Mouse (Mus musculus) A20 (cell line): ENCODE results near the gene Sim2.

Experiments
- DNase-seq: peaks from one replicate; pipeline ENCODE4 v3.0.0-alpha.2; 2011; ENCODE audit warnings: low read depth, low spot score

Sim2 gene

GRCm38 (mm10) chr16:94095109-94095822, 10.5 kb downstream of the Sim2 start:
- no peak for DNase-seq

GRCm38 (mm10) chr16:94096479-94096878, 11.7 kb downstream of the Sim2 start:
- no peak for DNase-seq

- no peak for DNase-seq
Measured at GRCm38 (mm10) chr16:94097724-94098455, 13.2 kb downstream of the Sim2 start.

- DNase-seq: no peak
Measured at GRCm38 (mm10) chr16:94113160-94113559, 28.4 kb downstream of the Sim2 start.

- DNase-seq: no peak
Measured at GRCm38 (mm10) chr16:94114693-94115092, 30.0 kb downstream of the Sim2 start.

- DNase-seq: no peak
Measured at GRCm38 (mm10) chr16:94117333-94117732, 32.6 kb downstream of the Sim2 start.

GRCm38 (mm10) chr16:94118394-94118793, 33.7 kb downstream of the Sim2 start:
- no peak for DNase-seq

GRCm38 (mm10) chr16:94122347-94122746, 37.6 kb downstream of the Sim2 start:
- DNase-seq: no peak

- no peak for DNase-seq
Measured at GRCm38 (mm10) chr16:94123247-94123646, 38.5 kb downstream of the Sim2 start.

- DNase-seq: no peak
Measured at GRCm38 (mm10) chr16:94125172-94125981, 40.6 kb downstream of the Sim2 start.

GRCm38 (mm10) chr16:94126200-94126599, 41.5 kb downstream of the Sim2 start:
- no peak for DNase-seq

- DNase-seq: no peak
Measured at GRCm38 (mm10) chr16:94128236-94128835, 43.6 kb downstream of the Sim2 start.

GRCm38 (mm10) chr16:94134218-94134617, 49.5 kb downstream of the Sim2 start:
- no peak for DNase-seq

GRCm38 (mm10) chr16:94140746-94141145, 56.0 kb downstream of the Sim2 start:
- no peak for DNase-seq

- DNase-seq: no peak
Measured at GRCm38 (mm10) chr16:94143325-94143724, 58.6 kb downstream of the Sim2 start.

GRCm38 (mm10) chr16:94148139-94148538, 63.4 kb downstream of the Sim2 start:
- no peak for DNase-seq

GRCm38 (mm10) chr16:94150125-94151103, 65.7 kb downstream of the Sim2 start:
- no peak for DNase-seq

- DNase-seq: no peak
Measured at GRCm38 (mm10) chr16:94155041-94155653, 70.4 kb downstream of the Sim2 start.

- no peak for DNase-seq
Measured at GRCm38 (mm10) chr16:94157819-94158218, 73.1 kb downstream of the Sim2 start.

GRCm38 (mm10) chr16:94162000-94162399, 77.3 kb downstream of the Sim2 start:
- DNase-seq: no peak
